Mouse (Mus musculus) cerebellum, postnatal 10 days (tissue): ENCODE measurements at regions not wholly inside any gene's neighbourhood (a gene's known extent, or its start where the extent isn't known, plus 50 kb on each side); places are given as distances from the start of the nearest gene placed in this dataset.
A peak's percentile ranks its signal among the peaks of the same experiment; 100 is the strongest.

Source experiments
- DNase-seq, 2 experiments: peaks; one replicate each; pipeline ENCODE4 v3.0.0; 2021; ENCODE audit warnings: mixed read lengths in 2 of 2

- DNase-seq, result no peak
Measured at GRCm38 (mm10) chr9:61047289-61047688, 252.9 kb downstream of the Uaca start.

GRCm38 (mm10) chr9:61048576-61048975, 254.2 kb downstream of the Uaca start:
- no peak for DNase-seq

DNA sequence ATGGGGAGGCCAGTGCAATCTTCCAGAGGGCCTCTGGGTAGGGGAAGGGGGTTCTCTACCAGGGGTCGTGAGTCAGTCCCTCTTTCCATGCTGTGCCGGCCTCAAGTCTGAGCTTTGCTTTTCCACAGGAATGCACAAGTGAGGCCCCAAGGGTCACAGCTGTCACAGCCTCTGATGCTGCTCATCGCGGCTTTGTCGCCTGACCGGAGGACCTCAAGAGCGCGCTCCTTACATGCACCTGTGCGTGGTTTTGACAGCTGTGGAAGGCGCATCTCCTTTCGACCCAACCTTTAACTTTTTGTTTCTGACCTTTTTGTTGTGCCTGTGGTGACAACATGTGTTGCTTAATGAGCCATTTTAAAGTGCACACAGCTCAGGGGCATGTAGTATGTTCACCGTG, 258.3 kb downstream of the Uaca start:
- no peak for DNase-seq

DNA sequence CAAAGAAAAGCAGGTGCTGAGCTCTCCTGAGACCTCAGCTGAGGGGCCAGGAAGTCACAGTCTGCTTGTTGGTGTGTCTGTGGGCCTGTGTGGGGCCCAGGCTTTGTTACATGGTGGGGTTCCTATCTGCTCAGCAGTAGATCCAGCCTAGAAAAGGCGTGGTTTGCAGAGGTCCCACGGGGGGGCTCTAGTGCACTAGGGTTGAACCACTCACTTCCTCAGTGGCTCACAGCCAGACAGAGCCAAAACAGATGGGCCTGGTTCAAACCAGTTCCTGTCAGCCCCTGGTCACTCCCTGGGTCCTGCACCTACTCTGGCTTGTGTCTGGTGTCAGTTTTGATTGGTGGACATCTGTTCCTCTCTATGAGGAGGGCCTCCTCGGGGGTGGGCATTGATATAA, 260.1 kb downstream of the Uaca start:
- peak; percentile 61 to 72 for DNase-seq

DNA sequence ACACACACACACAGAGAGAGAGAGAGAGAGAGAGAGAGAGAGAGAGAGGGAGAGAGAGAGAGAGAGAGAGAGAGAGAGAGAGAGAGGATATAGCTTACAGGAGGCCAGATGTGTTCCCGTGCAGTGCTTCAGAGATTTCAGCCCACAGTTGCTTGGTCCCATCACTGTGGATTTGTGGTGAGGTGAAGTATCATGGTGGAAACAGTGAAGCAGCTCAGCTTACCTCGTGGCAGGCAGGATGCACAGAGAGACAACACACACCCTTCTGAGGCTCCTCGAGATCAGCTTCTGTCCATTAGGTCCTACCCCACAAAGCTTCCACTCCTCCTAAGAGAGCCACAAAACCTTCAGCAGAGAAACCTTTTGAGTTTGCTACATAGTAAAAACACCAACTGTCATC, 261.1 kb downstream of the Uaca start:
- DNase-seq, result no peak

DNA sequence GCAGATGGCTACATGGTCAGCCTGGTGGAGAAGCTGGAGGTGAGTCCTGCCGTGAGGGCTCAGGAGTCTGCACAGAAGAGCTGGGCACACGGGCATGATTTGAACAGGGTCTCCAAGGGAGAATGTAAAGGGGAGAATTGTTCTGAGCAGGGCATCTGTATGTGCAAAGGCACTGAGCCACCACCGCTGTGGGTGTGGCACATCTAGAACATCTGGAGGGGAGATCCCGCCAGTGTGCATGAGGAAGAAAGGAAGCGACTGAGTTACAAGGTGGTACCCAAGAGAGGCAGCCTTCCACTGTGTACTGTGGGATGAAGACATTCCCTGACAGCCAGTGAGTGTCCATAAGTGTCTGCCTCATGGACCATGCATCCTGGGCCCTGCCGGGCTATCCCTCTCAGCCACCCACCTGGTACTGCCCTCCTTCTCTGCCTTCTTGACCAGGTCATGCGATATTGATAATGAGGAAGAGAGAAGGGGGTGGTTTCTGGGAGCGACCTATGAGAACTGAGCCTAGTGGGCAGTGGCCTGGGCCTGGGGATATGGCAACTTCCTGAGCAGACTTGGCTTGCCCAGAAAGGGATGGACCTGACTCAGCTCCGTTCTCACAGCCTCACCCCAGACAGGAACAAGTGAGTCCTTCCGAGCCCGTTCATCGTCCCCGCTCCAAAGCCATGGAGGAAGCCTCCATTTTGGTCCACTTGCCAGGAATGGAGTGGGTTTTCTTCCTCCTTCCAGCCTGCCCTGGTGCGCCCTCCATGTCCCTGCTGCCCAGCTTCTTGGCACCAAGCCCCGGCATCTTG, 261.8 kb downstream of the Uaca start:
- peak; percentile 83 for DNase-seq

GRCm38 (mm10) chr9:61056731-61057270, 262.5 kb downstream of the Uaca start:
- peak; percentile 60 for DNase-seq

- no peak for DNase-seq
Measured at GRCm38 (mm10) chr9:61059225-61059624, 264.9 kb downstream of the Uaca start.

GRCm38 (mm10) chr9:61060958-61061357, 266.6 kb downstream of the Uaca start:
- no peak for DNase-seq

DNA sequence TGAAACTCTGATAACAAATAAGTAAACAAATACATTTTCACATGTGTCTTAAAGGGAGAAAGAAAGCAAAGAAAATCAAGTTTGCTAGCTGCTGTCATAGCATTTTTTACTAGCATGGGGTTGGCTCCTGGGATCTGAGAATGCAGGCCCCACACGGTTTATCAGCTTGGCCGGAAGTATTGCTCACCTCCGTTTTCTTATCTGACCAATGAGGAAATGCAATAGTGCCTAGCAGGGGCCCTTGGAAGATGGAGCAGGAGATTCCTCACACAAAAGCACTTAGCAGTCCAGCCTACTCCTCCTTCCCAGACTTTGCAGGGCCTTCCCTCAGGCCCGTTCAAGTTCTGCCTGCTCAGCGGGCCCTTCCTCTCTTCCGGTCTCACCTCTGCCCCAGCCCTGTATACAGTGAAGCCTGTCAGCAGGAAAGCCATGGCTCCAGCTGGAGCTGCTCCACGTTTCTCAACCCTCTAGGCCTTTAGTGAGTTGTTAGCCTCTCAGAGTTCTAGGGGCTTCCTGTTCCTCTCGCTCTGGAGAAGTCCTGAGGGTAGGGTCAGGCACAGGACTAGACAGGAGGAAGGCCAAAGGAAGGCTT, 270.5 kb downstream of the Uaca start:
- no peak for DNase-seq

DNA sequence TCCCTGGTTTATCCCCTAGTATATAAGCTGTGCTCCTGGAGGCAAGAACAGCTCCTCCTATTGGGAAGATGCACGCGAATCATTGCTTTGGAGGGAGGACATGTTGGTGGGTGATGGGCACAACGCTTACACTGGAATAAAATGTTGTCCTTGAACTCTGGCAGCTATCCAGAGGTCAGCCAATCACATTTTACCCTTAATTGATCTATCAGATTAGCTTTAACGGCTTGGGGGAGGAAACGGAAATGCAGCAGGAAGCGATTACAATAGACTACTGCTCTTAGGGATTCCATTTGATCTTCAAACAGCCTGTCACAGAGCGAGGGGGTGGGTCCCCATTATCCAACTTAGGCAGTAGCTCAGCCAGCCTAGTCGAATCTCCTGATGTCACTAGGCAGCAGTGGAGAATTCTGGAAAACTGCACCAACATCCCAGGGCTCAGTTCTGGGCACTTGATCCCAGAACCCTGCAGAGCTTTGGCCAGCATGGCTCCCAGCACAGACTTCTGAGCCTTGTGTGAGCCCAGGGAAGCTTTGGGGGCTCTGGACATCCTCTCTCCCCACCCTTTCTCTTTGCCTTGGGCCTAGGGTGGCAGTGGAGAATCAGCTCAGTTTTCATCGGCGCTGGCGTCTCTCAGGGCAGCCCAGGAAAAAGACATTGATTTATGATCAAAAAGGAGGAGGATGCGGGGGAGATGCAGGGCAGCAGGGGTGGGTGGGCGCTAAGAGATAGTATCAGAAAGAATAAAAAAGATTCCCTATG, 275.4 kb downstream of the Uaca start:
- peak; percentile 19 to 50 for DNase-seq

DNA sequence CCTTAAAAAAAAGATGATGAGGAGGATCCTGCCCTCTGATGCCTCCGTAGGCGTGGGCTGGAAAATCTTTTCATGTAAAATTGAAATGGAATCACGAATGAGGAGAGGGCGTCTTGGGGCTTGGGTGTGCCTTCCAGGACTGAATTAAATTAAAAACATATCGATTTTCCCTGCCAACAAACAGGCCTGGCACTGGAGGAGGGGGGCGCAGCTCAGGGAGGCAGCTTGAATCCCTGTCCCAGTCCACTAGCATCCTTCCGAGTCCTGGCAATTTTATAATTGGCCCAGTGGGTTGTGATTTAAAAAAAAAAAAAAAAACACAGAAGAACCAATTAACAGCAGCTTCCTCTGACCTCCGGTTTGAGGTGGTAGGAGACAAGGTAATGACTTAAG, 276.0 kb downstream of the Uaca start:
- peak; percentile 19 to 22 for DNase-seq

DNA sequence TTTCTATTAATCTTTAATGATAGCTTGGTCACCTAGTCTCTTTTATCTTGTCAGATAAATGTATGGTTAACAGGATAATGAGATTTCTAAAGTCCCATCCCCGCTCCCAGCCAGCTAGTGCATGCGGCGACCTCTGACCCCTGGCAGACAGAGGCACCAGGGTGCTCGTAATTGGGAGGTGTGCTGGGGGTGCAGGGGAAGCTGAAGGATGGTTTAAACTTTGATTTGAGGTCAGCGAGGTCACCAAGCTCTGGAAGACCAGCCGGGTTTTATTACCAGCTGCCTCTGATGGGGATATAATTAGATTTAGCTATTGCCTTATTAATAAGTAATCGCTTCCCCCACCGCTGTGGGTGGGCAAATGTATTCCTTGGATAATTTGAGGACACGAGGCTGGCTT, 276.5 kb downstream of the Uaca start:
- peak in 1 of 2 experiments; percentile 28 for DNase-seq

GRCm38 (mm10) chr9:61073482-61073881, 279.1 kb downstream of the Uaca start:
- peak; percentile 59 to 64 for DNase-seq

- DNase-seq, result peak in 1 of 2 experiments; percentile 23
Measured at GRCm38 (mm10) chr9:61075071-61075470, 280.7 kb downstream of the Uaca start.

- DNase-seq, result peak in 1 of 2 experiments; percentile 24
Measured at GRCm38 (mm10) chr9:61077181-61077580, 282.8 kb downstream of the Uaca start.

DNA sequence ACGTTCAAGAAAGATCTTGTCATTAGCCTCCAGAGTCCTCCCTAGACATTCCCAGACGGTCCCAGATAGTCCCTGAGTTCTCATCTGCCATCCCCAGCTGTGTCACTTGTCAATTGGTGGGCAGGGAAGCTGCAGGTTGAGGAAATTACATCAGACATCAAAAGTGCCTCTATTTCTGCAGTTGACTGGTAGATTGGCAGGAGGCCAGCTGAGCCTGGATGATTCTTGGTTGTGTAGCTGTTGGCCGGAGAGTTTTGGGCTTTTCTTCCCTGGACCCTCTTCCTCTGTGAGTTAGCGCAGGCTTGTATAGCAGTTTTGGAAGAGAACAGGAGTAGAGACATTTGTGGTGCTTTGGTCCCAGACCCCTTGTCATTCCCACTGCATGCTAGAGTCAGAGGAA, 283.5 kb downstream of the Uaca start:
- peak; percentile 47 to 50 for DNase-seq

DNA sequence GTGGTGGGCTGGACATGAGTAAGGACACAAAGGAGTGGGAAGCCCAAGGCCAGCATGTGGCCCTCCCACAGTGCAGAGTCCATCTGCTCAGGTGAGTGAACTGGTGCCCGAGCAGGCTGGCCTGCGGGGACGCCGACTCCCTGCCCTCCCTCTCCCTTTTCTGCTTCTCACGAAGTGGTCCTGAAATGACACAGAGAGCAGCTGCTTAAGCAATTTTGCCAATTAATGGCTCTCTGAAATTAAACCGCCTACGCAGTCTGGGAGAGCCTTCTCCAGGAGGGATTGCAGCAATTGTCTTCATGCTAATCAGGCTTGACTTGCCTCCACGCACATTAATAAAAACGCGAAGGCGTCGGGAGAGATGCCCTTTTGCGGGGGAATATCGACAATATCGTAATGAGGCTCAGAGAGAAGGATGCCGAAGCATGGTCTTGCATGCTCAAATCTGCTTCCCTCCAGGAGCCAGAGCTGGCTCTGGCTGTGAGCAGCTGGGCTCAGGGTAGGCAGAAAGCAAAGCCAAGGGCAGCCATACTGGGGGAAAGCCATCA, 287.2 kb downstream of the Uaca start:
- peak; percentile 75 to 86 for DNase-seq

GRCm38 (mm10) chr9:61084655-61085230, 287.4 kb upstream of the Tle3 start:
- no peak for DNase-seq

GRCm38 (mm10) chr9:61087035-61087434, 285.1 kb upstream of the Tle3 start:
- DNase-seq, result no peak

DNA sequence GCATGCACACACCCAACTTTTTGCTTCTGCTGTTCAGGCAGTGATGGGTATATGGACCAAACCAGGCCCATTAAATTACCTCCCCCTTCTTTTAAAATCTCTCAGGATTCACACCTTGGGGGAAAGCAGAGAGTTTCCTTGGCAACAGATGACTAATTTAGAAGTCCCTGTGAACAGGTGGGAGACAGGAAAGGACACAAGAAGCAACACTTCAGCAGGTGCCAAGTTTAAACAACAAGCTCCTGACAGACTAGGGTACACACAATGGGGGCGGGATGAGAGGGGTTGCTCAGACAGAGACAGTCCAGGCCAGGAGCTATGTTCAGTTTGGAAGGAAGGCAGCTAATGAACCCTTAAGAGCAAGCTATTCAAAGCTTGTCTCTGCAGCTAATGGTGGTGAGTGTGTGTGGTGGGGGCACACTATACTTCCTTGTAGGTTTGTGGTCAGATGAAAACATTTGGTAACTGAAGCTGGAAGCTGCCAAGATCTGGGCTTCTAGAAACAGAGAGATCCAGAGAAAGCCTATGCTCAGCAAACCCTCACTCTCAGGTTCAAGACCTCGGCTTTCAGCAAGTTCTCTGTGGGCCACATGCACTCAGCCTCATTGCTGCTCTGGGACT, 283.0 kb upstream of the Tle3 start:
- DNase-seq, result no peak

DNA sequence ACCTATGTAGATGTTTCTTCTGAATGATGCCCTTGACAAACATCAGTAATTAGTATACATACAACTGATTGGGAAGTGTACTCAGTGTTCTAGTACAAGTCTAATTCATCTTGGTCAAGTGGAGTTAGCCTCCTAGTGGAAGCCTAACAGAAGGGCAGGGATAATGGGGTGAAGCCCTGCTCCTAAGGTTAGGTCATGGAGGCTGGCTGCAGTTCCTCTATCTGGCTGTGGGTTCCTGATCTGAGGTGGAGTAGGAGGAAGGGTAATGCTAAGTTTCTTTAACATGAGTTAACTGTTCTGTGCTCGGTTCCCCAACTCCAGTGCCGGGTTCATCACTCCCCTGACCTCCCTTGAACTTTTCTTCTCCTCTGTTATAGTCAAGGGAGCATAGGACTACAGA, 281.1 kb upstream of the Tle3 start:
- DNase-seq, result no peak
